Mouse (Mus musculus): ENCODE results near the gene Sec16b.

GRCm38 (mm10) chr1:157474865-157475264 lies 31.7 kb upstream of the Sec16b start:
- TF ChIP-seq GATA1 (IDR thresholded peaks at IDR 0.05; ENCODE audit: borderline replicate concordance, low read length) (no peak), FLI1 (IDR thresholded peaks at IDR 0.05; ENCODE audit: low read length) (no peak)
